Mouse (Mus musculus) testis, adult 2 months (tissue): Measurements from ENCODE around the gene Gm5767.

ENCODE experiments used
- CTCF ChIP-seq: fragments of 200-500 bp; IDR thresholded peaks from 2 replicates; pipeline ENCODE4 v1.5.1; 2012; ENCODE audit warnings: low read depth, mild to moderate bottlenecking, inconsistent platforms, low read length, moderate library complexity; ENCODE audit not compliant: control insufficient read depth, insufficient read depth, insufficient replicate concordance
- POLR2A ChIP-seq: fragments of 200-500 bp; IDR thresholded peaks from 2 replicates; pipeline ENCODE4 v1.6.1; 2012; ENCODE audit warnings: low read depth, mild to moderate bottlenecking, inconsistent platforms, low read length, moderate library complexity; ENCODE audit not compliant: control insufficient read depth

- no peak for TF ChIP-seq POLR2A
- no peak for TF ChIP-seq CTCF
Measured at GRCm38 (mm10) chr16:8663606-8664539, 16.7 kb upstream of the Gm5767 start.
